In the genomic region with DNA sequence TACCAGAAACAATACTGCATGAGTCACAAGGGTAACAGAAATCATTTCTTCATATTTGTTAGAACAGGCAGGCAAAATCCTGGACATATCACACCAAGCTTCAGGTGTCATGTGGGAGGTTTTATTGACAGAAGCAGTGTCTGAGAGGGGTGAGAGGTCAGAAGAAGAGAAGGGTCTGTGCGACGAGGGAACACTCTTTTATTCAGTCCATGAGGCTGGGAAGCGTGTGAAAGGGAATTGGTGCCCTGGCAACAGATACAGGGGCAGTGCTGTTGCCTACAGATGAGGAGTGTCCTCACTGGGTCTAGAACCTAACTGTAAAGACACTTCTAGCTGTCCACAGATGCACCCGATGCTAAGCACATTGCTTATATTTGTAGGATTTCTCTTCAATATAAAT, we compare ENCODE assay signal across 24 mouse cellular contexts. TPM values are rescaled to one million over a fixed set of nuclear protein-coding genes. Genes with fewer than 3 reads are reported as not detected.
A peak's percentile ranks its signal among the peaks of the same experiment; 100 is the strongest.
DNase-seq lines count a peak whose midpoint lies in the region; ATAC-seq and TF ChIP-seq lines count a peak whose summit lies in the region.
"Had no signal": no experiment of that assay in that cellular context is flagged by ENCODE, and none has a peak within 500 bp of the region (broad histone marks: within the 10 kb centered on the region; RNA-seq: fewer than 3 reads in every experiment).

No protein-coding gene starts in this region.

- no peaks in the 10 kb centered on the region for H3K27me3 ChIP-seq in heart, embryonic 10.5 days (ENCODE audit: insufficient read depth, poor library complexity, severe bottlenecking)
- no peaks in the 10 kb centered on the region for H3K27me3 ChIP-seq in kidney, embryonic 16.5 days (ENCODE audit: insufficient read depth, low read length)
- H3K27me3 ChIP-seq in midbrain, embryonic 11.5 days (ENCODE audit: control insufficient read depth, insufficient read depth, low read length) = no peaks in the 10 kb centered on the region
- no peaks in the 10 kb centered on the region for H3K27me3 ChIP-seq in midbrain, postnatal 0 days (ENCODE audit: insufficient read depth, low read length)
- no peaks in the 10 kb centered on the region for H3K27me3 ChIP-seq in heart, embryonic 12.5 days (replicated peaks)
- H3K27me3 ChIP-seq: hindbrain, embryonic 12.5 days; kidney, embryonic 15.5 days had no signal

- H3K4me3 ChIP-seq in heart, embryonic 10.5 days = no peak overlapping the region
- H3K4me3 ChIP-seq in kidney, embryonic 16.5 days (ENCODE audit: low read length) = no peak overlapping the region
- H3K4me3 ChIP-seq in midbrain, embryonic 11.5 days (ENCODE audit: low read depth, low read length) = no peak overlapping the region
- H3K4me3 ChIP-seq in midbrain, postnatal 0 days (ENCODE audit: low read depth, low read length) = no peak overlapping the region
- H3K4me3 ChIP-seq in heart, embryonic 12.5 days = no peak overlapping the region
- H3K4me3 ChIP-seq: forebrain, embryonic 10.5 days; heart, adult 2 months; hindbrain, embryonic 12.5 days; kidney, embryonic 15.5 days had no signal

- H3K9me3 ChIP-seq in heart, embryonic 10.5 days = peaks cover 56% of the 10 kb centered on the region
- H3K9me3 ChIP-seq in kidney, embryonic 16.5 days (ENCODE audit: low read length) = peaks cover 48% of the 10 kb centered on the region
- H3K9me3 ChIP-seq in midbrain, embryonic 11.5 days (ENCODE audit: control insufficient read depth, low read length) = peaks cover 53% of the 10 kb centered on the region
- peaks cover 67% of the 10 kb centered on the region for H3K9me3 ChIP-seq in midbrain, postnatal 0 days (ENCODE audit: low read length)
- peaks cover 41% of the 10 kb centered on the region for H3K9me3 ChIP-seq in heart, embryonic 12.5 days (replicated peaks)

- H3K36me3 ChIP-seq in heart, embryonic 10.5 days = no peaks in the 10 kb centered on the region
- H3K36me3 ChIP-seq in kidney, embryonic 16.5 days (ENCODE audit: insufficient read depth, low read length) = 0 out of 2 replicates have a peak, but pooled peaks cover 4% of the 10 kb centered on the region
- H3K36me3 ChIP-seq in midbrain, embryonic 11.5 days (ENCODE audit: control insufficient read depth, insufficient read depth, low read length) = no peaks in the 10 kb centered on the region
- H3K36me3 ChIP-seq in midbrain, postnatal 0 days (ENCODE audit: insufficient read depth, low read length) = no peaks in the 10 kb centered on the region
- H3K36me3 ChIP-seq in heart, embryonic 12.5 days = no peaks in the 10 kb centered on the region
- H3K36me3 ChIP-seq: forebrain, embryonic 10.5 days; hindbrain, embryonic 12.5 days; kidney, embryonic 15.5 days had no signal

- no peak for TF ChIP-seq CTCF in midbrain, postnatal 0 days (IDR thresholded peaks at IDR 0.05)

- no peak overlapping the region for H3K4me2 ChIP-seq in kidney, embryonic 16.5 days (replicated peaks; ENCODE audit: low read depth, low read length)
- H3K4me2 ChIP-seq in midbrain, embryonic 11.5 days = no peak overlapping the region
- no peak overlapping the region for H3K4me2 ChIP-seq in midbrain, postnatal 0 days (ENCODE audit: low read depth, low read length, poor library complexity, severe bottlenecking)
- no peak overlapping the region for H3K4me2 ChIP-seq in heart, embryonic 12.5 days
- H3K4me2 ChIP-seq: hindbrain, embryonic 12.5 days; kidney, embryonic 15.5 days had no signal

- no peaks in the 10 kb centered on the region for H3K4me1 ChIP-seq in heart, embryonic 10.5 days
- H3K4me1 ChIP-seq in kidney, embryonic 16.5 days (ENCODE audit: insufficient read depth, low read length) = no peaks in the 10 kb centered on the region
- no peaks in the 10 kb centered on the region for H3K4me1 ChIP-seq in midbrain, embryonic 11.5 days (ENCODE audit: control insufficient read depth, insufficient read depth, low read length)
- no peaks in the 10 kb centered on the region for H3K4me1 ChIP-seq in midbrain, postnatal 0 days (ENCODE audit: insufficient read depth, low read length)
- no peaks in the 10 kb centered on the region for H3K4me1 ChIP-seq in heart, embryonic 12.5 days (replicated peaks)
- H3K4me1 ChIP-seq: forebrain, embryonic 10.5 days; hindbrain, embryonic 12.5 days; kidney, embryonic 15.5 days had no signal

- ATAC-seq in kidney, embryonic 16.5 days (ENCODE audit: low FRiP score, low TSS enrichment) = peak; percentile 53
- peak; percentile 43 for ATAC-seq in midbrain, embryonic 11.5 days (ENCODE audit: low FRiP score)
- no peak for ATAC-seq in midbrain, postnatal 0 days (ENCODE audit: low FRiP score)
- ATAC-seq in neutrophil, adult 5-6 weeks (ENCODE audit: extremely low read depth, insufficient number of reproducible peaks, low FRiP score, poor library complexity, severe bottlenecking) = peak; percentile 14; the same call in 1 of the 2 replicates
- ATAC-seq in heart, embryonic 12.5 days (ENCODE audit: insufficient number of reproducible peaks, low FRiP score) = no peak
- ATAC-seq: forebrain, embryonic 16.5 days; inflammation-experienced regulatory T-cells, adult 6 months had no signal

- 67% methylated on average over 4 of the region's 4 CpGs for WGBS in heart, embryonic 10.5 days
- 64% methylated on average over 4 of the region's 4 CpGs for WGBS in kidney, embryonic 16.5 days
- 67% methylated on average over 4 of the region's 4 CpGs for WGBS in midbrain, embryonic 11.5 days
- 65% methylated on average over 4 of the region's 4 CpGs for WGBS in midbrain, postnatal 0 days
- 58% methylated on average over 4 of the region's 4 CpGs for WGBS in heart, embryonic 12.5 days

- H3K9ac ChIP-seq in kidney, embryonic 16.5 days (replicated peaks; ENCODE audit: low read length) = no peak overlapping the region
- no peak overlapping the region for H3K9ac ChIP-seq in midbrain, embryonic 11.5 days (ENCODE audit: low read length)
- H3K9ac ChIP-seq in midbrain, postnatal 0 days (replicated peaks; ENCODE audit: low read length, poor library complexity, severe bottlenecking) = no peak overlapping the region
- no peak overlapping the region for H3K9ac ChIP-seq in heart, embryonic 12.5 days
- H3K9ac ChIP-seq: hindbrain, embryonic 12.5 days; kidney, embryonic 15.5 days had no signal

- no peak overlapping the region for H3K27ac ChIP-seq in heart, embryonic 10.5 days
- no peak overlapping the region for H3K27ac ChIP-seq in kidney, embryonic 16.5 days (ENCODE audit: low read length)
- H3K27ac ChIP-seq in midbrain, embryonic 11.5 days (ENCODE audit: low read depth, low read length) = no peak overlapping the region
- H3K27ac ChIP-seq in midbrain, postnatal 0 days (ENCODE audit: low read depth, low read length) = no peak overlapping the region
- no peak overlapping the region for H3K27ac ChIP-seq in heart, embryonic 12.5 days (ENCODE audit: poor library complexity, severe bottlenecking)
- H3K27ac ChIP-seq: forebrain, embryonic 10.5 days; heart, adult 2 months; hindbrain, embryonic 12.5 days; kidney, embryonic 15.5 days had no signal

- intact Hi-C loops in heart, postnatal 25 days (cut with DNase I) = no loop called here

- peak; percentile 79 for DNase-seq in heart, embryonic 10.5 days (ENCODE audit: low spot score)
- no peak for DNase-seq in heart, postnatal 25 days (ENCODE audit: low spot score)
- no peak for DNase-seq in kidney, adult 8-10 months
- peak; percentile 85 for DNase-seq in midbrain, embryonic 11.5 days (ENCODE audit: low spot score, missing footprints)
- DNase-seq in midbrain, postnatal 0 days (ENCODE audit: low spot score) = no peak
- DNase-seq: adrenal gland, postnatal 36 days; cerebellum, adult 9-10 months; gastrocnemius, postnatal 25 days; heart, adult 2 months; kidney, postnatal 4 days; lung, adult 18-20 months; lung, postnatal 36 days; right cerebral cortex, postnatal 25 days; spleen, adult 18-20 months; thymus, postnatal 25 days had no signal

RNA-seq across cellular contexts. Expression of gene Zfp981, which starts 6.8 kb away (rescaled TPM):
- polyA plus RNA-seq in heart, embryonic 10.5 days (2016; fragmentation: Nextera tagmentation; extraction: Ambion mirVana) = 0.09 and 0.11 TPM in 2 replicates
- 1 to 10 TPM in 1 of 2 experiments, under 1 TPM in 1; 0.91 to 1.1 TPM for total RNA-seq in heart, postnatal 25 days (2021)
- polyA plus RNA-seq in kidney, embryonic 16.5 days (2015; fragmentation: Nextera tagmentation; extraction: Ambion mirVana) = 0.05 and 0.09 TPM in 2 replicates
- not detected in 2 replicates for polyA plus RNA-seq in midbrain, embryonic 11.5 days (2014; fragmentation: Nextera tagmentation; extraction: Ambion mirVana)
- 0.11 TPM in 1 of 2 replicates, not detected in the other for total RNA-seq in midbrain, postnatal 0 days (2014; rRNA removed)
- polyA plus RNA-seq in midbrain, postnatal 0 days (2015; fragmentation: Nextera tagmentation; extraction: Ambion mirVana) = 0.10 and 0.16 TPM in 2 replicates
- not detected in 2 replicates for total RNA-seq in neutrophil, adult 5-6 weeks (2017)
- 0.13 TPM in 1 of 2 replicates, not detected in the other for polyA plus RNA-seq in heart, embryonic 12.5 days (2016; fragmentation: Nextera tagmentation; extraction: Ambion mirVana)
- polyA plus RNA-seq: neural tube, embryonic 11.5 days had no signal

RNA-seq across cellular contexts. Expression of gene Zfp992, which starts 46.2 kb away (rescaled TPM):
- polyA plus RNA-seq in heart, embryonic 10.5 days (2016; fragmentation: Nextera tagmentation; extraction: Ambion mirVana) = 4.7 and 5.3 TPM in 2 replicates
- total RNA-seq in heart, postnatal 25 days (2021) = 1 to 10 TPM; 2.4 to 2.7 TPM
- 3.2 and 3.4 TPM in 2 replicates for polyA plus RNA-seq in kidney, embryonic 16.5 days (2015; fragmentation: Nextera tagmentation; extraction: Ambion mirVana)
- polyA plus RNA-seq in midbrain, embryonic 11.5 days (2014; fragmentation: Nextera tagmentation; extraction: Ambion mirVana) = 2.8 and 3.4 TPM in 2 replicates
- 2.8 and 5.2 TPM in 2 replicates for total RNA-seq in midbrain, postnatal 0 days (2014; rRNA removed)
- 0.73 and 1.3 TPM in 2 replicates for polyA plus RNA-seq in midbrain, postnatal 0 days (2015; fragmentation: Nextera tagmentation; extraction: Ambion mirVana)
- 2.2 and 4.7 TPM in 2 replicates for total RNA-seq in neutrophil, adult 5-6 weeks (2017)
- 4.2 and 4.8 TPM in 2 replicates for polyA plus RNA-seq in heart, embryonic 12.5 days (2016; fragmentation: Nextera tagmentation; extraction: Ambion mirVana)

Comparison
In these comparisons a context has a peak if more than half of its experiments do, and no peak if none do; other contexts are left out.
1. DNase-seq: peak in heart, embryonic 10.5 days (single experiment) and midbrain, embryonic 11.5 days (single experiment); none in heart, postnatal 25 days (single experiment), kidney, adult 8-10 months (0 of 2) and midbrain, postnatal 0 days (single experiment).
2. ATAC-seq: peak in kidney, embryonic 16.5 days (single experiment), midbrain, embryonic 11.5 days (single experiment) and neutrophil, adult 5-6 weeks (single experiment); none in midbrain, postnatal 0 days (single experiment) and heart, embryonic 12.5 days (single experiment).